Mouse (Mus musculus) small intestine, adult 2 months (tissue): ENCODE data around the gene Vps35l.

ENCODE experiments used
- CTCF ChIP-seq: fragments of 200-500 bp; IDR thresholded peaks from 2 replicates; pipeline ENCODE4 v1.5.1; 2012; ENCODE audit warnings: low read depth, mild to moderate bottlenecking, control low read depth, inconsistent platforms, low read length, moderate library complexity, mixed read lengths; ENCODE audit not compliant: insufficient replicate concordance, insufficient read length; ENCODE audit errors: extremely low read depth
- POLR2A ChIP-seq: fragments of 200-500 bp; IDR thresholded peaks from 2 replicates; pipeline ENCODE4 v1.6.1; 2012; ENCODE audit warnings: low read depth, mild to moderate bottlenecking, control low read depth, inconsistent platforms, low read length, moderate library complexity

GRCm38 (mm10) chr7:118747891-118748672 is 8.1 kb downstream of the Vps35l start:
- no peak for TF ChIP-seq POLR2A
- no peak for TF ChIP-seq CTCF
